Mouse (Mus musculus): ENCODE data around the gene Gm10800. TPM values are rescaled to one million over a fixed set of nuclear protein-coding genes. Genes with fewer than 3 reads are reported as not detected.

Gm10800 gene
- 0.29 and 0.30 TPM in 2 replicates for polyA plus RNA-seq (2012; rRNA removed; ENCODE audit: low replicate concordance)

GRCm38 (mm10) chr2:98667201-98667600, at the start of gene Gm10800:
Gene Gm10800, minus strand, starts transcription at chr2:98667301.

GRCm38 (mm10) chr2:98661937-98662336, 5.2 kb downstream of the Gm10800 start, which contains the start of gene Gm10801:
Gene Gm10801, plus strand, starts transcription at chr2:98662237.

Other genes starting within 250 kb of the Gm10800 start
- gene Gm10801, start 5.1 kb downstream of the Gm10800 start, polyA plus RNA-seq (2012; rRNA removed; ENCODE audit: low replicate concordance) = not detected in 2 replicates

Measured in subcutaneous adipose tissue, adult 2 months (tissue).